Mouse (Mus musculus): ENCODE results near the gene Adprm. TPM values are rescaled to one million over a fixed set of nuclear protein-coding genes. Genes with fewer than 3 reads are reported as not detected.

Gene Adprm
- polyA plus RNA-seq (2014; fragmentation: Illumina TruSeq; extraction: RNeasy Lipid Tissue Mini Kit (QIAGEN cat#74804); ENCODE audit: low read depth, low replicate concordance), result 41.9 TPM

GRCm38 (mm10) chr11:67052321-67052952 is at the start of gene Adprm, which contains the start of gene Sco1:
Adprm (minus strand) TSS chr11:67052594.
Sco1 (plus strand) TSS chr11:67052670.

GRCm38 (mm10) chr11:67078000-67078399 is 25.6 kb upstream of the Adprm start, which contains the start of gene Myh3:
Myh3 (plus strand) TSS chr11:67078300.

GRCm38 (mm10) chr11:67024867-67025477 is 27.4 kb downstream of the Adprm start, which contains the start of gene Tmem220:
Tmem220 (plus strand) TSS chr11:67025154.

Other genes with a start within 250 kb of the Adprm start
- gene Pirt, start 140.6 kb downstream of the Adprm start, polyA plus RNA-seq (2014; fragmentation: Illumina TruSeq; extraction: RNeasy Lipid Tissue Mini Kit (QIAGEN cat#74804); ENCODE audit: low read depth, low replicate concordance), result not detected
- gene Tmem238l, start 96.0 kb downstream of the Adprm start, polyA plus RNA-seq (2014; fragmentation: Illumina TruSeq; extraction: RNeasy Lipid Tissue Mini Kit (QIAGEN cat#74804); ENCODE audit: low read depth, low replicate concordance), result 3.3 TPM
- 22.7 TPM for gene Tmem220, start 27.4 kb downstream of the Adprm start, polyA plus RNA-seq (2014; fragmentation: Illumina TruSeq; extraction: RNeasy Lipid Tissue Mini Kit (QIAGEN cat#74804); ENCODE audit: low read depth, low replicate concordance)
- 31.2 TPM for gene Sco1, start 76 bp upstream of the Adprm start, polyA plus RNA-seq (2014; fragmentation: Illumina TruSeq; extraction: RNeasy Lipid Tissue Mini Kit (QIAGEN cat#74804); ENCODE audit: low read depth, low replicate concordance)
- not detected for gene Myh3, start 25.7 kb upstream of the Adprm start, polyA plus RNA-seq (2014; fragmentation: Illumina TruSeq; extraction: RNeasy Lipid Tissue Mini Kit (QIAGEN cat#74804); ENCODE audit: low read depth, low replicate concordance)
- not detected for gene Myh2, start 118.4 kb upstream of the Adprm start, polyA plus RNA-seq (2014; fragmentation: Illumina TruSeq; extraction: RNeasy Lipid Tissue Mini Kit (QIAGEN cat#74804); ENCODE audit: low read depth, low replicate concordance)
- 0.89 TPM for gene Myh1, start 147.5 kb upstream of the Adprm start, polyA plus RNA-seq (2014; fragmentation: Illumina TruSeq; extraction: RNeasy Lipid Tissue Mini Kit (QIAGEN cat#74804); ENCODE audit: low read depth, low replicate concordance)
- gene Myh4, start 185.4 kb upstream of the Adprm start, polyA plus RNA-seq (2014; fragmentation: Illumina TruSeq; extraction: RNeasy Lipid Tissue Mini Kit (QIAGEN cat#74804); ENCODE audit: low read depth, low replicate concordance), result not detected
- not detected for gene Myh8, start 224.5 kb upstream of the Adprm start, polyA plus RNA-seq (2014; fragmentation: Illumina TruSeq; extraction: RNeasy Lipid Tissue Mini Kit (QIAGEN cat#74804); ENCODE audit: low read depth, low replicate concordance)